Mouse (Mus musculus): ENCODE results near the gene Adck2.

GRCm38 (mm10) chr6:39542631-39543597 lies 30.8 kb upstream of the Adck2 start:
- TF ChIP-seq CTCF (IDR thresholded peaks at IDR 0.05; ENCODE audit: low read depth, low read length) (no peak), POLR2A (IDR thresholded peaks at IDR 0.05; ENCODE audit: borderline replicate concordance, low read depth, low read length) (no peak)

All from bone marrow macrophage, adult 2 months (primary cell).